Mouse (Mus musculus): ENCODE measurements around the gene Ube2j1.

- no peak for TF ChIP-seq CTCF (conservative IDR thresholded peaks at IDR 0.05; ENCODE audit: insufficient read depth, insufficient read length, low read depth, low read length)
- no peak for TF ChIP-seq POLR2A (IDR thresholded peaks at IDR 0.05; ENCODE audit: low read depth, low read length)
These were observed 47.3 kb downstream of the Ube2j1 start for GRCm38 (mm10) chr4:33078492-33078891.
